Mouse (Mus musculus) gastrocnemius, postnatal 14 days (tissue): ENCODE measurements around the gene Med13l. TPM values are rescaled to one million over a fixed set of nuclear protein-coding genes. Genes with fewer than 3 reads are reported as not detected.

Experiments
- DNase-seq: peaks from one replicate; pipeline ENCODE4 v3.0.0; 2021; ENCODE audit warnings: mixed read lengths
- intact Hi-C: fragments of 180-260 bp; cut with DNase I; formaldehyde crosslinking; loops from one replicate; pipeline ENCODE4 v1.15.1; 2025; ENCODE audit warnings: low total_unique reads
- total RNA-seq, 2 experiments: library from RNA; stranded (reverse); gene quantifications; 2 replicates each; pipeline ENCODE4 v1.2.3; 2021

The Med13l gene
- total RNA-seq, 2 experiments from 2014 or later: 22.0 to 24.1 TPM

GRCm38 (mm10) chr5:118588381-118588925 is 28.0 kb downstream of the Med13l start:
- intact Hi-C loops: no loop called here
- no peak for DNase-seq

GRCm38 (mm10) chr5:118589186-118589892 is 28.9 kb downstream of the Med13l start:
- intact Hi-C loops: no loop called here
- no peak for DNase-seq

- no peak for DNase-seq
- intact Hi-C loops: loop anchor here (5.0 kb wide), 1 partner anchor 146 kb away; no protein-coding TSS in a partner anchor
Observed at GRCm38 (mm10) chr5:118590868-118591267, 30.4 kb downstream of the Med13l start.

- intact Hi-C loops: loop anchor here (5.0 kb wide), 1 partner anchor 145 kb away; no protein-coding TSS in a partner anchor
- no peak for DNase-seq
Observed at GRCm38 (mm10) chr5:118591826-118592499, 31.5 kb downstream of the Med13l start.

- intact Hi-C loops: loop anchor here (5.0 kb wide), 2 partner anchors 113 to 143 kb away; no protein-coding TSS in a partner anchor
- peak; percentile 47 for DNase-seq
Observed at GRCm38 (mm10) chr5:118594470-118595236, 34.2 kb downstream of the Med13l start.

- intact Hi-C loops: loop anchor here (5.0 kb wide), 1 partner anchor 111 kb away; no protein-coding TSS in a partner anchor
Observed at GRCm38 (mm10) chr5:118595901-118596300, 35.4 kb downstream of the Med13l start.

GRCm38 (mm10) chr5:118596452-118597092 is 36.1 kb downstream of the Med13l start:
- DNase-seq: no peak
- intact Hi-C loops: loop anchor here (5.0 kb wide), 1 partner anchor 111 kb away; no protein-coding TSS in a partner anchor

More at GRCm38 (mm10) chr5:118595901-118596300, 35.4 kb downstream of the Med13l start:
- no peak for DNase-seq

GRCm38 (mm10) chr5:118598601-118599000 is 38.1 kb downstream of the Med13l start:
- DNase-seq: no peak
- intact Hi-C loops: loop anchor here (5.0 kb wide), 1 partner anchor 109 kb away; no protein-coding TSS in a partner anchor

GRCm38 (mm10) chr5:118601452-118601851 is 41.0 kb downstream of the Med13l start:
- intact Hi-C loops: loop anchor here (10.0 kb wide), 1 partner anchor 53 kb away; no protein-coding TSS in a partner anchor
- no peak for DNase-seq

- intact Hi-C loops: loop anchor here (10.0 kb wide), 1 partner anchor 52 kb away; no protein-coding TSS in a partner anchor
- no peak for DNase-seq
Observed at GRCm38 (mm10) chr5:118602706-118603105, 42.2 kb downstream of the Med13l start.

- intact Hi-C loops: loop anchor here (10.0 kb wide), 1 partner anchor 49 kb away; no protein-coding TSS in a partner anchor
- DNase-seq: no peak
Observed at GRCm38 (mm10) chr5:118605424-118606067, 45.1 kb downstream of the Med13l start.

- intact Hi-C loops: loop anchor here (10.0 kb wide), 1 partner anchor 48 kb away; no protein-coding TSS in a partner anchor
- no peak for DNase-seq
Observed at GRCm38 (mm10) chr5:118606636-118607035, 46.2 kb downstream of the Med13l start.

- intact Hi-C loops: loop anchor here (10.0 kb wide), 1 partner anchor 47 kb away; no protein-coding TSS in a partner anchor
Observed at GRCm38 (mm10) chr5:118607900-118608299, 47.4 kb downstream of the Med13l start.

GRCm38 (mm10) chr5:118610468-118610867 is 50.0 kb downstream of the Med13l start:
- intact Hi-C loops: no loop called here
- DNase-seq: no peak

More at GRCm38 (mm10) chr5:118607900-118608299, 47.4 kb downstream of the Med13l start:
- DNase-seq: no peak

- intact Hi-C loops: no loop called here
- no peak for DNase-seq
Observed at GRCm38 (mm10) chr5:118612956-118613631, 52.6 kb downstream of the Med13l start.

GRCm38 (mm10) chr5:118613704-118614103 is 53.2 kb downstream of the Med13l start:
- intact Hi-C loops: no loop called here
- DNase-seq: no peak

- DNase-seq: no peak
- intact Hi-C loops: no loop called here
Observed at GRCm38 (mm10) chr5:118614116-118614515, 53.6 kb downstream of the Med13l start.

GRCm38 (mm10) chr5:118614571-118614981 is 54.1 kb downstream of the Med13l start:
- intact Hi-C loops: no loop called here

More at GRCm38 (mm10) chr5:118614571-118614981, 54.1 kb downstream of the Med13l start:
- DNase-seq: no peak
